Mouse (Mus musculus) neural tube, embryonic 13.5 days (tissue): ENCODE results near the gene Pmvk. TPM values are rescaled to one million over a fixed set of nuclear protein-coding genes. Genes with fewer than 3 reads are reported as not detected.
"Not testable (repeated sequence)": the region's sequence is repeated elsewhere in the genome, so short reads cannot be mapped to it uniquely, and the experiment has no call there.

ENCODE experiments used
- ATAC-seq: fragments of 200-750 bp; cut with Nextera tagmentation; 2 replicates; pipeline ENCODE4 v1.8.0; 2017; ENCODE audit warnings: low read depth, mild to moderate bottlenecking, moderate TSS enrichment, moderate library complexity
- H3K27ac ChIP-seq: fragments of 300-500 bp; sonication (generic); replicated peaks from 2 replicates; pipeline ENCODE4 v1.5.1; 2015; ENCODE audit warnings: moderate library complexity, mild to moderate bottlenecking, inconsistent platforms
- H3K27me3 ChIP-seq: fragments of 300-500 bp; sonication (generic); 2 replicates; pipeline ENCODE4 v1.6.1; 2015; ENCODE audit warnings: mild to moderate bottlenecking, inconsistent platforms
- H3K36me3 ChIP-seq: fragments of 300-500 bp; sonication (generic); 2 replicates; pipeline ENCODE4 v1.6.1; 2015; ENCODE audit warnings: mild to moderate bottlenecking, inconsistent platforms
- H3K4me1 ChIP-seq: fragments of 300-500 bp; sonication (generic); replicated peaks from 2 replicates; pipeline ENCODE4 v1.6.1; 2015; ENCODE audit warnings: inconsistent platforms
- H3K4me2 ChIP-seq: fragments of 300-500 bp; sonication (generic); 2 replicates; pipeline ENCODE4 v1.6.1; 2015; ENCODE audit warnings: inconsistent platforms, mild to moderate bottlenecking, moderate library complexity
- H3K4me3 ChIP-seq: fragments of 300-500 bp; sonication (generic); 2 replicates; pipeline ENCODE4 v1.5.1; 2015; ENCODE audit warnings: mild to moderate bottlenecking, inconsistent platforms
- H3K9ac ChIP-seq: fragments of 300-500 bp; sonication (generic); 2 replicates; pipeline ENCODE4 v1.6.1; 2015; ENCODE audit warnings: moderate library complexity, mild to moderate bottlenecking, inconsistent platforms
- H3K9me3 ChIP-seq: fragments of 300-500 bp; sonication (generic); 2 replicates; pipeline ENCODE4 v1.6.1; 2016; ENCODE audit warnings: inconsistent platforms
- WGBS: fragments of 180-500 bp; shearing (Covaris S2); methylation state at CpG from one replicate; pipeline ENCODE4 v1.1.7; 2015; 5-methylcytosine and 5-hydroxymethylcytosine counted together
- polyA plus RNA-seq: library from polyadenylated mRNA; unstranded; fragments of >200 nt; fragmentation: Nextera tagmentation; extraction: Ambion mirVana; gene quantifications from 2 replicates; pipeline ENCODE4 v1.2.1, GENCODE M21; 2015

Gene Pmvk
- polyA plus RNA-seq, 1 experiment from 2014 or later: 104 TPM

DNA sequence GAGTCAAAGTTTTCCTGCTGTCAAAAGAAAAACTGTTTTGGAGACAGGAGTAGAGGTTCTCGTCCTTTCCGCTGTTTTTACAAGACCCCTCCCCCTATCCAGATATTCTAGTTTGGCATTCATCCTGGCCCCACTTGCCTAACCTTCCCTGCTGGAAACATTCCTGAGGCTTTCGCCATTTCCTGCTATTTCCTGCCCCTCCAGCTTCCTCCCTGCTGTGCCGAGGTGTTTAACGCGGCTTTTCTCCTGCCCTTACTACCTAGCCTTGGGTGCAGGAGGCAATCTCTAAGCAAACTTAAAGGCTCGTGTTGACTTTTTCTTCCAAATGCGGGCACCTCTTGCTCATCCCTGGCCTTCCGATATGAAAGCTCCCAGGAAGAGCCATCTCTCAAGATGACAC is 34.8 kb upstream of the Pmvk start:
- H3K9ac ChIP-seq: peak overlapping the region; percentile 79
- H3K9me3 ChIP-seq: no peaks in the 10 kb centered on the region
- no peak for ATAC-seq
- peak overlapping the region; percentile 86 for H3K27ac ChIP-seq
- peak overlapping the region; percentile 51 for H3K4me3 ChIP-seq
- H3K4me2 ChIP-seq: peak overlapping the region; percentile 89
- H3K27me3 ChIP-seq: no peaks in the 10 kb centered on the region
- WGBS: under 1% methylated on average over 9 of the region's 9 CpGs
- peaks cover 17% of the 10 kb centered on the region for H3K36me3 ChIP-seq
- H3K4me1 ChIP-seq: peaks cover 64% of the 10 kb centered on the region

- H3K4me1 ChIP-seq: peaks cover 64% of the 10 kb centered on the region
- peak overlapping the region; percentile 79 for H3K9ac ChIP-seq
- H3K36me3 ChIP-seq: peaks cover 16% of the 10 kb centered on the region
- WGBS: 16% methylated on average over 3 of the region's 3 CpGs
- H3K27me3 ChIP-seq: no peaks in the 10 kb centered on the region
- peak overlapping the region; percentile 89 for H3K4me2 ChIP-seq
- no peak for ATAC-seq
- H3K9me3 ChIP-seq: no peaks in the 10 kb centered on the region
- peak overlapping the region; percentile 86 for H3K27ac ChIP-seq
- peak overlapping the region; percentile 51 for H3K4me3 ChIP-seq
These were observed 34.4 kb upstream of the Pmvk start for GRCm38 (mm10) chr3:89419981-89420380.

- H3K36me3 ChIP-seq: peaks cover 11% of the 10 kb centered on the region
- no peak overlapping the region for H3K4me3 ChIP-seq
- H3K9ac ChIP-seq: no peak overlapping the region
- no peaks in the 10 kb centered on the region for H3K9me3 ChIP-seq
- ATAC-seq: no peak
- peak overlapping the region; percentile 89 for H3K4me2 ChIP-seq
- 42% methylated on average over 2 of the region's 2 CpGs for WGBS
- H3K4me1 ChIP-seq: peaks cover 64% of the 10 kb centered on the region
- H3K27me3 ChIP-seq: no peaks in the 10 kb centered on the region
- peak overlapping the region; percentile 71 for H3K27ac ChIP-seq
These were observed 33.9 kb upstream of the Pmvk start for GRCm38 (mm10) chr3:89420421-89420820.

GRCm38 (mm10) chr3:89421002-89421774 is 33.2 kb upstream of the Pmvk start:
- H3K4me1 ChIP-seq: peaks cover 62% of the 10 kb centered on the region
- 6% methylated on average over 11 of the region's 11 CpGs for WGBS
- 0 out of 2 replicates have a peak, but pooled peaks have one; percentile 32 for ATAC-seq
- H3K4me2 ChIP-seq: peak overlapping the region; percentile 89
- peak overlapping the region; percentile 74 for H3K9ac ChIP-seq
- H3K4me3 ChIP-seq: peak overlapping the region; percentile 40
- no peaks in the 10 kb centered on the region for H3K27me3 ChIP-seq
- H3K27ac ChIP-seq: peak overlapping the region; percentile 71
- H3K36me3 ChIP-seq: peaks cover 4% of the 10 kb centered on the region; the same call in 1 of the 2 replicates
- H3K9me3 ChIP-seq: no peaks in the 10 kb centered on the region

- peaks cover 8% of the 10 kb centered on the region for H3K36me3 ChIP-seq
- WGBS: 7% methylated on average over 22 of the region's 22 CpGs
- H3K27me3 ChIP-seq: no peaks in the 10 kb centered on the region
- no peaks in the 10 kb centered on the region for H3K9me3 ChIP-seq
- peak overlapping the region; percentile 71 for H3K27ac ChIP-seq
- peak overlapping the region; percentile 89 for H3K4me2 ChIP-seq
- H3K4me3 ChIP-seq: peak overlapping the region; percentile 40
- ATAC-seq: no peak
- peaks cover 55% of the 10 kb centered on the region for H3K4me1 ChIP-seq
- peak overlapping the region; percentile 74 for H3K9ac ChIP-seq
These were observed 32.4 kb upstream of the Pmvk start for GRCm38 (mm10) chr3:89421810-89422473.

DNA sequence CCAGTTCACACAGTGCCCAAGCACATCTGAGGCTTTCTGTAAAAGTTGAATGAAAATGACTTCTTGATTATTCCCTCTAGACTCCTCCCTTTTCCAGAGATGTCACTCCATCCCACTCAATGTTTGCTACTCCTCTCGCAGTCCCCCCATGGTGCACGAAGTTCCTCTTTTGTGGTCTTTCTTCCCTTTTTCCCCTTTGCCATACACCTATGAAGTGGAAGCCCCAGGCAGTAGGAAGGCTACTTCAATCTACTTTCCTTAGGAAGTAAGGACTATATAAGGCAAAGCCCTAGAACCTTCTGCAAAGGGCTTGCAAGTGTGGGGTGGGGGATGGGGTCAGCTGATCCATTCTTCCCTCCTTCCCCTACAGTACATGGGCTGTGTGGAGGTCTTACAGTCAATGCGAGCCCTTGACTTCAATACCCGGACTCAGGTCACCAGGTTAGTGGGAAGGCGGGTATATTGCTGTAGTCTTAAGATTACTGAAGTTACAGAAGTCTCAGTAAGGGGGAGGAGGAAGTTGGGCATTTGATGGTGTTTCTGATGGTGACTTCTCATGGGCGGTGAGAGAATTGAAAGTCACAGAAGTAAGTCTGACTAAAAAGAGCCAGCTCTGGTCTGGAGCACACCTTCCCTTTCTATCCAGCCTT is 31.7 kb upstream of the Pmvk start:
- Histone ChIP-seq H3K36me3 (peaks cover 15% of the 10 kb centered on the region), H3K9me3 (no peaks in the 10 kb centered on the region), H3K4me1 (peaks cover 47% of the 10 kb centered on the region), H3K4me3 (peak overlapping the region; percentile 40), H3K9ac (peak overlapping the region; percentile 74), H3K27ac (peak overlapping the region; percentile 71; the same call in 1 of the 2 replicates), H3K4me2 (peak overlapping the region; percentile 89), H3K27me3 (no peaks in the 10 kb centered on the region)
- 66% methylated on average over 6 of the region's 6 CpGs for WGBS
- no peak for ATAC-seq

DNA sequence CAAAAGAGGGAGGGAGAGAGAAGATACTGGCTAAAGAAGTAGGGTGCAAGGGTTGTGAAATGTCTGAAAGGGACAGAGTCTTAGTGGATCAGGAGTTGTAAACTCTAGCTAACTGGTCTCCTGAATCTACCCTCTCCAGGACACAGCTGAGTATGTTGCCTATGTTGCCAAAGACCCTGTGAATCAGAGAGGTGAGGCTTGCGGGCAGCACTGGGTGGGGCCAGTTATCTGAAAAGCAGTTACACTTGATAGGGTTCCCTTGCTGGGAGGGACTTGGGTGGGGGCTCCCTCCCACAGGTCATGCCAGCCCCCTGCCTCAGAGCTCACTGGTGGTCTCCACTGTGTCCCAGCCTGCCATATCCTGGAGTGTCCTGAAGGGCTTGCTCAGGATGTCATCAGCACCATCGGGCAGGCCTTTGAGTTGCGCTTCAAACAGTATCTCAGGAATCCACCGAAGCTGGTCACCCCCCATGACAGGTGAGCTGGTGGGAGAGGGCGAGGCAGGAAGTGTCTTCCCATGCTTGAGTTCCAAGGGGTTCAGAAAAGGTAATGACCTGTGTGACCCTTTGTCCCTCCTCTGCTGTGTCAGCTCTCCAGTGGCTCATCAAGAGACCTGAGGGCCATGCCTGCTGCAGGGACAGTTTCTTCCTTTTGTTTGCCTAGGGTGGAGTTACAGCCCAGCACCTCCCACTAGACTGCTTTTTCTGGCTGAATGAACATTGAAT is 29.8 kb upstream of the Pmvk start:
- ATAC-seq: no peak
- Histone ChIP-seq H3K27ac (no peak overlapping the region), H3K4me3 (no peak overlapping the region), H3K36me3 (peaks cover 17% of the 10 kb centered on the region), H3K4me1 (peaks cover 38% of the 10 kb centered on the region), H3K9ac (no peak overlapping the region), H3K9me3 (no peaks in the 10 kb centered on the region), H3K27me3 (no peaks in the 10 kb centered on the region), H3K4me2 (peak overlapping the region; percentile 89; the same call in 1 of the 2 replicates)
- 91% methylated on average over 5 of the region's 5 CpGs for WGBS

DNA sequence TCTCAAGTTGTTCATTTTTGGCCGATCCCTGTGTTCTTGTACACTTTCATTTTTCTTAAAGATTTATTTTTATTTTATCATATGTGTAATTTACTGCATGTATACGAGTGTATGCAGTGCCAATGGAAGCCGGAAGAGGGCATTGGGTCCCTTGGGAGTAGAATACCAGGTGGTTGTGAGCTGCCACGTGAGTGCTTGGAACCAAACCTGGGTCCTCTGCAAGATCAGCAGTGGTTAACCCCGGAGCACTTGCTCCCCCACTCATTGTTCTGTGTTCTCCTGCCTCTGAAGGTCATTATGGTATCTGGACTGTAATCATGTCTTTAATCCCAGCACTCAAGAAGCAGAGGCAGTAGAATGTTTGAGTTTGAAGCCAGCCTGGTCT is 29.2 kb upstream of the Pmvk start:
- no peaks in the 10 kb centered on the region for H3K27me3 ChIP-seq
- H3K4me2 ChIP-seq: no peak overlapping the region
- H3K4me1 ChIP-seq: peaks cover 32% of the 10 kb centered on the region
- peaks cover 17% of the 10 kb centered on the region for H3K36me3 ChIP-seq
- ATAC-seq: no peak
- H3K27ac ChIP-seq: no peak overlapping the region
- WGBS: 89% methylated on average over 5 of the region's 5 CpGs
- H3K9me3 ChIP-seq: no peaks in the 10 kb centered on the region
- no peak overlapping the region for H3K4me3 ChIP-seq
- no peak overlapping the region for H3K9ac ChIP-seq

DNA sequence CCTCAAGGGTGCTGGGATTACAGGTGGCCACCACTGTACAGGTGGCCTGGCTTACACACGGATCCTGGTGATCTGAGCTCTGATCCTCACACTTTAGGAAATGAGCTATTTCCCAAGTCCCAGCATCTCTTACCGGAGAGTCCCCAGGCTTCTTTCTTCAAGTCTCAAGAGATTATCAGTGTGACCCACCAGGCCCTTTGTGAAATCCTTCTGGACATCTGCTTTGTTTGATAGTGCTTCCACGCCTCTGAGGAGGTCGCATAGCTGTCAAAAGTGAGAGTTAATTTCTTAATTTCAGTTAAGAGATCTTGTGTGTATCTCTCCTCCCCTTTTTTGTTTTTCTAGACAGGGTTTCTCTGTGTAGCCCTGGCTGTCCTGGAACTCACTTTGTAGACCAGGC is 28.5 kb upstream of the Pmvk start:
- WGBS: 90% methylated on average over 4 of the region's 4 CpGs
- H3K4me2 ChIP-seq: no peak overlapping the region
- no peak for ATAC-seq

DNA sequence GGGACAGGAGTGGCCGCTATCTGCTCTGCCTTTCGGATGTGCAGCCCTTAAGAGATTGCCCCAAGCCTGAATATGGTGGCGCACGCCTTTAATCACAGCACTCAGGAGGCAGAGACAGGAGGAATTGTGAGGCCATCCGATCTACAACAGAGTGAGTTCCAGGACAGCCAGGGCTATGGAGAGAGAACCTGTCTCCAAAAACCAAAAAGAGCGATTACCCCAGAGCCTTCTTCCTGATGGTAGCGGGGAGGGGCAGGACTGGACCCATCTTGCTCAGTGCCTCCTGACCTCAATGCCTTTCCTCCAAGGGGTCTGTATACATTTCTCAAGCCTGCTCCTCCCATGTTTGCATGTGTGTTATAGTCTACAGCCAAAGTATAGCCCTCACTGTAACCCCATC is 25.3 kb upstream of the Pmvk start:
- not testable (repeated sequence) for H3K9me3 ChIP-seq, H3K27ac ChIP-seq, H3K4me2 ChIP-seq, H3K9ac ChIP-seq, ATAC-seq, H3K4me3 ChIP-seq, H3K27me3 ChIP-seq
- H3K36me3 ChIP-seq: peaks cover 36% of the 10 kb centered on the region
- WGBS: 94% methylated on average over 7 of the region's 7 CpGs
- H3K4me1 ChIP-seq: peaks cover 19% of the 10 kb centered on the region

More for the DNA sequence above, 28.5 kb upstream of the Pmvk start:
- H3K36me3 ChIP-seq: peaks cover 17% of the 10 kb centered on the region
- no peaks in the 10 kb centered on the region for H3K27me3 ChIP-seq
- no peaks in the 10 kb centered on the region for H3K9me3 ChIP-seq
- H3K27ac ChIP-seq: no peak overlapping the region
- H3K4me3 ChIP-seq: no peak overlapping the region
- H3K9ac ChIP-seq: no peak overlapping the region
- peaks cover 30% of the 10 kb centered on the region for H3K4me1 ChIP-seq

DNA sequence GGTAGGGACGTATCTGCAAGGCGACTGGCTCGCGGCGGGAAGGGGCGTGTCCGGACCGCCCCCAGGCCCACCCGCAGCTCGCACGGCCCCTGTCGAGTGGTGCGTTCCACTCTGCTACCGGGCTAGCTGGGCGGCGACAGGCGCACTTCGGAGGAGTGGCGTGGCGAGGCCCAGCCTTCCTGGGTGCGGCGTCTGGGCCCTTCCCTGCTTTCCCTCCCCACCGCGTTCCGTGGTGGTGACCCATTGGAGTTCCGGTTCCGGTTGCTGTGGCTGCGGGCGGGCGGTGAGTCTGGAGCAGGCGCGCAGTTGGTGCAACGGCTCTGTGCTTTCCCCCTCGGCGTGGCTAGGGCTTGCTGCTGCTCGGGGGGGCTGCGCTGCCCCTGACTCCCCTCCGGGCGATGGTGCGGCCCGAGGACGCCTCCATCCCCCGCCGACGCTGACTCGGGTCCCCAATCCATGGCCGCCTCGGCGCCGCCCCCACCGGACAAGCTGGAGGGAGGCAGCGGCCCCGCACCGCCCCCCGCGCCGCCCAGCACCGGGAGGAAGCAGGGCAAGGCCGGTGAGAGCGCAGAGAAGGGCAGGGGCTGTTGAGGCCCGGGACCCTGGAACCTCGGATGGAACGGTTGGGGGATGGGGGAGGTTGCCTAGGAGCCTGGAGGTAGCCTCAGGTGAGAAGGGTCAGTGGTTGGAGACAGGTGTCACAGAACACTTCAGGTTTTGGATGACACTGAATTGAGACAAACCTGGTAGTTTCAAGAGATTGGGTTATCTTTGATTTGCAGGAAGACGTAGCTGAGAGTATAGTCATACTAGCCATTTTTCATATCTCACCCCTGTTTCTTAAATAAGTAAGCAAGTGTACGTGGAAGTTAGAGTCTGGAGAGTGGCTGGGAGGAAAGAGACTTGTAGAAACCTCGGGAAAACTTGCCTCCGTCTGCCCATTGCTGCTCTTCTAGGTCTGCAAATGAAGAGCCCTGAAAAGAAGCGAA is 23.9 kb upstream of the Pmvk start, which contains the start of gene Pygo2:
Gene Pygo2 (plus strand): TSS at position 44 of the 989 bp plus-strand sequence.
- H3K4me3 ChIP-seq: peak within 1 kb of the TSS; percentile 73
- no peaks in the 10 kb centered on the region for H3K9me3 ChIP-seq
- ATAC-seq: peak; percentile 97
- peaks cover 30% of the 10 kb centered on the region for H3K4me1 ChIP-seq
- H3K36me3 ChIP-seq: peaks cover 41% of the 10 kb centered on the region
- peak within 1 kb of the TSS; percentile 80 for H3K4me2 ChIP-seq
- peak within 1 kb of the TSS; percentile 86 for H3K27ac ChIP-seq
- H3K9ac ChIP-seq: peak within 1 kb of the TSS; percentile 87
- 3% methylated on average over 68 of the region's 68 CpGs for WGBS
- no peaks in the 10 kb centered on the region for H3K27me3 ChIP-seq
